Mouse (Mus musculus) liver, embryonic 16.5 days (tissue): ENCODE measurements around the gene Nsun7. TPM values are rescaled to one million over a fixed set of nuclear protein-coding genes. Genes with fewer than 3 reads are reported as not detected.

Experiments used
- ATAC-seq: fragments of 200-750 bp; cut with Nextera tagmentation; 2 replicates; pipeline ENCODE4 v1.8.0; 2017; ENCODE audit warnings: low read depth, mild to moderate bottlenecking, moderate number of reproducible peaks, moderate library complexity
- H3K27ac ChIP-seq: fragments of 300-500 bp; sonication (generic); 2 replicates; pipeline ENCODE4 v1.5.1; 2014; ENCODE audit warnings: mild to moderate bottlenecking, low read length
- H3K27me3 ChIP-seq: fragments of 300-500 bp; sonication (generic); 2 replicates; pipeline ENCODE4 v1.6.1; 2014; ENCODE audit warnings: low read depth, low read length, mixed read lengths; ENCODE audit not compliant: control insufficient read depth, insufficient read depth
- H3K36me3 ChIP-seq: fragments of 300-500 bp; sonication (generic); 2 replicates; pipeline ENCODE4 v1.6.1; 2014; ENCODE audit warnings: mild to moderate bottlenecking; ENCODE audit not compliant: control insufficient read depth, insufficient read depth
- H3K4me1 ChIP-seq: fragments of 300-500 bp; sonication (generic); 2 replicates; pipeline ENCODE4 v1.6.1; 2014; ENCODE audit warnings: low read depth, low read length, mixed read lengths; ENCODE audit not compliant: control insufficient read depth
- H3K4me2 ChIP-seq: fragments of 300-500 bp; sonication (generic); 2 replicates; pipeline ENCODE4 v1.6.1; 2014; ENCODE audit warnings: low read depth, low read length, mixed read lengths
- H3K4me3 ChIP-seq: fragments of 300-500 bp; sonication (generic); 2 replicates; pipeline ENCODE4 v1.5.1; 2014; ENCODE audit warnings: low read depth, mild to moderate bottlenecking, low read length
- H3K9ac ChIP-seq: fragments of 300-500 bp; sonication (generic); 2 replicates; pipeline ENCODE4 v1.6.1; 2014; ENCODE audit warnings: low read depth, low read length
- H3K9me3 ChIP-seq: fragments of 300-500 bp; sonication (generic); replicated peaks from 2 replicates; pipeline ENCODE4 v1.6.1; 2016; ENCODE audit warnings: low read length; ENCODE audit not compliant: control insufficient read depth
- WGBS: fragments of 180-500 bp; shearing (Covaris S2); extraction: QIAGEN DNeasy Blood & Tissue Kit; methylation state at CpG from one replicate; pipeline ENCODE4 v1.1.7; 2014; ENCODE audit not compliant: insufficient replicate concordance; 5-methylcytosine and 5-hydroxymethylcytosine counted together
- polyA plus RNA-seq: library from polyadenylated mRNA; unstranded; fragments of >200 nt; fragmentation: Nextera tagmentation; extraction: Ambion mirVana; gene quantifications from 2 replicates; pipeline ENCODE4 v1.2.1, GENCODE M21; 2015

Nsun7 gene
- polyA plus RNA-seq, 1 experiment from 2014 or later, result 0.04 TPM

- no peaks in the 10 kb centered on the region for H3K4me1 ChIP-seq
- no peak overlapping the region for H3K27ac ChIP-seq
- H3K4me2 ChIP-seq, result no peak overlapping the region
- ATAC-seq, result no peak
- no peak overlapping the region for H3K4me3 ChIP-seq
- H3K27me3 ChIP-seq, result no peaks in the 10 kb centered on the region
- no peaks in the 10 kb centered on the region for H3K36me3 ChIP-seq
- WGBS, result 62% methylated on average over 5 of the region's 5 CpGs
- no peak overlapping the region for H3K9ac ChIP-seq
- no peaks in the 10 kb centered on the region for H3K9me3 ChIP-seq
These were observed 36.4 kb downstream of the Nsun7 start for GRCm38 (mm10) chr5:66296116-66296515.

- H3K36me3 ChIP-seq, result no peaks in the 10 kb centered on the region
- no peak for ATAC-seq
- no peak overlapping the region for H3K4me2 ChIP-seq
- no peak overlapping the region for H3K4me3 ChIP-seq
- H3K27me3 ChIP-seq, result no peaks in the 10 kb centered on the region
- no peak overlapping the region for H3K27ac ChIP-seq
- H3K4me1 ChIP-seq, result no peaks in the 10 kb centered on the region
- 71% methylated on average over 6 of the region's 6 CpGs for WGBS
- H3K9ac ChIP-seq, result no peak overlapping the region
- H3K9me3 ChIP-seq, result no peaks in the 10 kb centered on the region
These were observed 39.2 kb downstream of the Nsun7 start for GRCm38 (mm10) chr5:66298856-66299255.

- Histone ChIP-seq H3K4me1 (no peaks in the 10 kb centered on the region), H3K4me3 (no peak overlapping the region), H3K36me3 (no peaks in the 10 kb centered on the region), H3K27me3 (no peaks in the 10 kb centered on the region), H3K4me2 (no peak overlapping the region), H3K27ac (no peak overlapping the region), H3K9me3 (no peaks in the 10 kb centered on the region), H3K9ac (no peak overlapping the region)
- WGBS, result 80% methylated on average over 13 of the region's 13 CpGs
- no peak for ATAC-seq
These were observed 40.9 kb downstream of the Nsun7 start for GRCm38 (mm10) chr5:66300576-66300975.

GRCm38 (mm10) chr5:66302085-66302815 is 42.6 kb downstream of the Nsun7 start:
- H3K27me3 ChIP-seq, result no peaks in the 10 kb centered on the region
- no peak overlapping the region for H3K9ac ChIP-seq
- no peaks in the 10 kb centered on the region for H3K4me1 ChIP-seq
- no peaks in the 10 kb centered on the region for H3K36me3 ChIP-seq
- no peak for ATAC-seq
- H3K4me2 ChIP-seq, result no peak overlapping the region
- no peak overlapping the region for H3K27ac ChIP-seq
- 71% methylated on average over 21 of the region's 21 CpGs for WGBS
- H3K9me3 ChIP-seq, result no peaks in the 10 kb centered on the region
- H3K4me3 ChIP-seq, result no peak overlapping the region

GRCm38 (mm10) chr5:66302873-66303272 is 43.2 kb downstream of the Nsun7 start:
- H3K27ac ChIP-seq, result no peak overlapping the region
- no peaks in the 10 kb centered on the region for H3K36me3 ChIP-seq
- no peak overlapping the region for H3K9ac ChIP-seq
- no peaks in the 10 kb centered on the region for H3K9me3 ChIP-seq
- no peak for ATAC-seq
- no peak overlapping the region for H3K4me3 ChIP-seq
- no peaks in the 10 kb centered on the region for H3K27me3 ChIP-seq
- no peak overlapping the region for H3K4me2 ChIP-seq
- H3K4me1 ChIP-seq, result no peaks in the 10 kb centered on the region
- WGBS, result 71% methylated on average over 2 of the region's 2 CpGs

- H3K36me3 ChIP-seq, result no peaks in the 10 kb centered on the region
- no peak overlapping the region for H3K4me3 ChIP-seq
- WGBS, result 67% methylated on average over 11 of the region's 11 CpGs
- H3K4me2 ChIP-seq, result no peak overlapping the region
- no peak for ATAC-seq
- no peak overlapping the region for H3K27ac ChIP-seq
- no peaks in the 10 kb centered on the region for H3K27me3 ChIP-seq
- no peaks in the 10 kb centered on the region for H3K4me1 ChIP-seq
- H3K9ac ChIP-seq, result no peak overlapping the region
- H3K9me3 ChIP-seq, result no peaks in the 10 kb centered on the region
These were observed 44.8 kb downstream of the Nsun7 start for GRCm38 (mm10) chr5:66304300-66305067.

GRCm38 (mm10) chr5:66305511-66305910 is 45.8 kb downstream of the Nsun7 start:
- no peak overlapping the region for H3K4me2 ChIP-seq
- H3K27me3 ChIP-seq, result no peaks in the 10 kb centered on the region
- ATAC-seq, result no peak
- no peak overlapping the region for H3K27ac ChIP-seq
- no peaks in the 10 kb centered on the region for H3K36me3 ChIP-seq
- no peak overlapping the region for H3K4me3 ChIP-seq
- no peaks in the 10 kb centered on the region for H3K4me1 ChIP-seq
- no peak overlapping the region for H3K9ac ChIP-seq
- H3K9me3 ChIP-seq, result no peaks in the 10 kb centered on the region
- 76% methylated on average over 8 of the region's 8 CpGs for WGBS

GRCm38 (mm10) chr5:66310328-66310727 is 50.6 kb downstream of the Nsun7 start:
- H3K36me3 ChIP-seq, result no peaks in the 10 kb centered on the region
- no peaks in the 10 kb centered on the region for H3K9me3 ChIP-seq
- H3K4me1 ChIP-seq, result no peaks in the 10 kb centered on the region
- no peaks in the 10 kb centered on the region for H3K27me3 ChIP-seq
- no peak overlapping the region for H3K4me3 ChIP-seq
- 64% methylated on average over 8 of the region's 9 CpGs for WGBS
- no peak for ATAC-seq
- H3K9ac ChIP-seq, result no peak overlapping the region
- H3K27ac ChIP-seq, result no peak overlapping the region
- no peak overlapping the region for H3K4me2 ChIP-seq

GRCm38 (mm10) chr5:66310806-66311205 is 51.1 kb downstream of the Nsun7 start:
- Histone ChIP-seq H3K9ac (no peak overlapping the region), H3K27ac (no peak overlapping the region), H3K4me3 (no peak overlapping the region), H3K4me2 (no peak overlapping the region), H3K9me3 (no peaks in the 10 kb centered on the region), H3K4me1 (no peaks in the 10 kb centered on the region), H3K36me3 (no peaks in the 10 kb centered on the region), H3K27me3 (no peaks in the 10 kb centered on the region)
- no peak for ATAC-seq
- WGBS, result 79% methylated on average over 11 of the region's 11 CpGs
